Mouse (Mus musculus): ENCODE data around the gene Zfp938. TPM values are rescaled to one million over a fixed set of nuclear protein-coding genes. Genes with fewer than 3 reads are reported as not detected.

Zfp938 gene
- 10 to 100 TPM; 21.0 to 21.8 TPM for total RNA-seq (2021)
- long read RNA-seq, experiment 1, transcript Zfp938-202 (4 exons, 2,124 nt): major isoform, 7 of 22 reads
- long read RNA-seq, experiment 1, partial matches to known transcripts: 7 of 22 reads
- long read RNA-seq, experiment 1, other reads (novel, unspliced or antisense): 5 of 22 reads
- long read RNA-seq, experiment 2, transcript Zfp938-202 (4 exons, 2,124 nt): major isoform, 11 of 32 reads
- long read RNA-seq, experiment 2, partial matches to known transcripts: 15 of 32 reads
- long read RNA-seq, experiment 2, other reads (novel, unspliced or antisense): 3 of 32 reads

- TF ChIP-seq CTCF (conservative IDR thresholded peaks at IDR 0.05): no peak
- peak within 1 kb of the TSS; percentile 95 for H3K27ac ChIP-seq
- peak within 1 kb of the TSS; percentile 99 for H3K4me3 ChIP-seq
- peak; percentile 82 to 89 for DNase-seq (ENCODE audit: low spot score in 2 of 2)
These were observed at the start of gene Zfp938 for GRCm38 (mm10) chr10:82240742-82241400. TSS of gene Zfp938 (minus strand) at chr10:82241280.

- no peak overlapping the region for H3K27ac ChIP-seq
- no peak overlapping the region for H3K4me3 ChIP-seq
- DNase-seq (ENCODE audit: low spot score in 2 of 2): no peak
- TF ChIP-seq CTCF (conservative IDR thresholded peaks at IDR 0.05): no peak
These were observed 16.3 kb upstream of the Zfp938 start for GRCm38 (mm10) chr10:82257331-82257730.

GRCm38 (mm10) chr10:82245021-82245420 lies 3.9 kb upstream of the Zfp938 start:
- no peak for TF ChIP-seq CTCF (conservative IDR thresholded peaks at IDR 0.05)
- H3K27ac ChIP-seq: no peak overlapping the region
- no peak for DNase-seq (ENCODE audit: low spot score in 2 of 2)
- H3K4me3 ChIP-seq: no peak overlapping the region

- Histone ChIP-seq H3K27ac (peak overlapping the region; percentile 95), H3K4me3 (peak overlapping the region; percentile 99)
- DNase-seq (ENCODE audit: low spot score in 2 of 2): no peak
- TF ChIP-seq CTCF (conservative IDR thresholded peaks at IDR 0.05): no peak
These were observed 315 bp upstream of the Zfp938 start for GRCm38 (mm10) chr10:82241401-82241788.

- no peak for TF ChIP-seq CTCF (conservative IDR thresholded peaks at IDR 0.05)
- Histone ChIP-seq H3K4me3 (peak overlapping the region; percentile 60), H3K27ac (peak overlapping the region; percentile 94)
- peak; percentile 85 to 89 for DNase-seq (ENCODE audit: low spot score in 2 of 2)
These were observed 62.6 kb downstream of the Zfp938 start for GRCm38 (mm10) chr10:82178257-82179064.

Other genes starting within 250 kb of the Zfp938 start
- gene Zfp873, start 193.2 kb downstream of the Zfp938 start, total RNA-seq (2021): 10 to 100 TPM; 11.9 to 12.5 TPM
- 1 to 10 TPM; 7.7 to 8.5 TPM for gene BC024063, start 157.9 kb downstream of the Zfp938 start, total RNA-seq (2021)
- 1 to 10 TPM; 8.8 to 9.7 TPM for gene AU041133, start 113.3 kb downstream of the Zfp938 start, total RNA-seq (2021)
- not detected for gene 4932415D10Rik, start 75.3 kb upstream of the Zfp938 start, total RNA-seq (2021)
- gene Gm4924, start 113.0 kb upstream of the Zfp938 start, total RNA-seq (2021): 10 to 100 TPM in 1 of 2 experiments, 1 to 10 TPM in 1; 8.9 to 10.3 TPM